Mouse (Mus musculus): ENCODE data around the gene Scarb1. TPM values are rescaled to one million over a fixed set of nuclear protein-coding genes. Genes with fewer than 3 reads are reported as not detected.

Gene Scarb1
- polyA plus RNA-seq, 2 experiments, result 40.1 to 67.7 TPM

DNA sequence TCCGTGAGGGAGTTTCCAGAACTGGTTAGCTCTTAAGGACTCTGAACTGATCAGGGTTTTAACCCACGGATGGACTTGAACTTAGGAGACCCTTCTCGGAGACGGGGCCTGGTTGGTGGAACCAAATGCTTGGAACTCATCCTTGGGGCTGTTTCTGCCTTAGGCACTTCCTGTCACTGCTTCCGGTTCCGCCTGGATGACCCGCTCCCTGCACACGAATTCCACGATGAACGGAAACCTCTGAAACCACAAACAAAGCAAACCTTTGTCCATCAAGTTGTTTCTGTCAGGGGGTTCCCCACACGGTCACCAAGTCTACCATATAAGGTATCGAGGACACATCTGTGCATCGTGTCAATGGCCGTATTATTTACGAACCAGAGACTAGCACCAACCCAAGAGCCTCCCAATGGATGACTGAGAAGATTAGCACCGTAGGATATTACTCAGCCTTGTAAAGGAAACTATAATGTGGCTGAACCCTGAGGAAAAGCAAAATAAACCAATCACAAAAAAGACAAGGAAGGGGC, 20.2 kb upstream of the Scarb1 start:
- Histone ChIP-seq H3K4me2 (replicated peaks; ENCODE audit: low read depth, low read length, severe bottlenecking) (no peak overlapping the region), H3K27ac (replicated peaks; ENCODE audit: low read depth, low read length) (no peak overlapping the region), H3K9ac (ENCODE audit: low read depth, low read length, severe bottlenecking) (no peak overlapping the region), H3K4me1 (ENCODE audit: control insufficient read depth, insufficient read depth, low read length) (no peaks in the 10 kb centered on the region), H3K27me3 (ENCODE audit: control insufficient read depth, insufficient read depth, low read length) (no peaks in the 10 kb centered on the region), H3K9me3 (ENCODE audit: control insufficient read depth, low read length) (no peaks in the 10 kb centered on the region), H3K4me3 (replicated peaks; ENCODE audit: low read length) (no peak overlapping the region), H3K36me3 (ENCODE audit: control insufficient read depth, insufficient read depth, low read length) (no peaks in the 10 kb centered on the region)
- no peak for DNase-seq (ENCODE audit: low spot score)
- ATAC-seq (ENCODE audit: low FRiP score, low read depth), result no peak
- WGBS, result 86% methylated on average over 16 of the region's 16 CpGs
- TF ChIP-seq POLR2A (IDR thresholded peaks at IDR 0.05; ENCODE audit: borderline replicate concordance, extremely low read depth, insufficient read depth, insufficient read length), result no peak

DNA sequence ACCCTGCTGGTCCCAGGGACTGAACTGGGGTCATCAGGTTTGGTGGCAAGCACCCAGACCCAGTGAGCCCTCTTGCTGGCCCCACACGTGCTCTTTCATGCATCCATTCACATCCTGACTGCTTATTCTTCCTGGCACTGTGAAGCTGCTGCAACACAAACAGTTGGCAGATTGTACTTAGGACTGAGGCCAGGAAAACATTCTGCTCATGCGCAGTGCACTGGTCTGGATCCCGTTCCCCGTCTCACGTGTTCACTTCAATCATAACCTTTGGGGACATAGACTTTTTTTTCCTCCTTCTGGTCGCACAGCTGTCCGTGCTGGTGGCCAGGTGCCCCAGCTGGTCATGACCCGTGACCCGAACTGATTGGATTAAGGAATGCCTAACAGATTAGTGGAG, 19.7 kb upstream of the Scarb1 start:
- Histone ChIP-seq H3K4me1 (ENCODE audit: control insufficient read depth, insufficient read depth, low read length) (no peaks in the 10 kb centered on the region), H3K27me3 (ENCODE audit: control insufficient read depth, insufficient read depth, low read length) (no peaks in the 10 kb centered on the region), H3K9ac (ENCODE audit: low read depth, low read length, severe bottlenecking) (no peak overlapping the region), H3K27ac (replicated peaks; ENCODE audit: low read depth, low read length) (no peak overlapping the region), H3K4me3 (replicated peaks; ENCODE audit: low read length) (no peak overlapping the region), H3K4me2 (replicated peaks; ENCODE audit: low read depth, low read length, severe bottlenecking) (no peak overlapping the region), H3K36me3 (ENCODE audit: control insufficient read depth, insufficient read depth, low read length) (no peaks in the 10 kb centered on the region), H3K9me3 (ENCODE audit: control insufficient read depth, low read length) (no peaks in the 10 kb centered on the region)
- no peak for DNase-seq (ENCODE audit: low spot score)
- WGBS, result 77% methylated on average over 9 of the region's 9 CpGs
- no peak for ATAC-seq (ENCODE audit: low FRiP score, low read depth)
- TF ChIP-seq POLR2A (IDR thresholded peaks at IDR 0.05; ENCODE audit: borderline replicate concordance, extremely low read depth, insufficient read depth, insufficient read length), result no peak

DNA sequence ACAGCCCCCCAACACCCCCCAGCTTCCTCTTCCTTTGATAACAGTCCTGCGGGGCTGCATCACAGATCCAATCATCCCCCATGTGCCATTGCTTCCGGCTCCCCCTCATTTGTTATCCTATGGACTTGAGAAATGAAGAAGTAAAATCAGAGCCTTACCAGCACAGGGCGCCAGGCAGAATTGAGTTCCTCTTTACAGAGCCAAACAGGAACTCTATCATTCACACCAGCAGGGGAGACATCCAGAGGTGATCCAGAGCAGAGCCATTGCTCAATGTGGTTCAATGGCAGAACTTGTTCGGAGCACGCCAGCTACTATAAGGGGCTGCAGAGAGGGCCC, 17.3 kb upstream of the Scarb1 start:
- no peaks in the 10 kb centered on the region for H3K36me3 ChIP-seq (ENCODE audit: control insufficient read depth, insufficient read depth, low read length)
- H3K4me1 ChIP-seq (ENCODE audit: control insufficient read depth, insufficient read depth, low read length), result no peaks in the 10 kb centered on the region
- no peak for TF ChIP-seq POLR2A (IDR thresholded peaks at IDR 0.05; ENCODE audit: borderline replicate concordance, extremely low read depth, insufficient read depth, insufficient read length)
- H3K9me3 ChIP-seq (ENCODE audit: control insufficient read depth, low read length), result no peaks in the 10 kb centered on the region
- DNase-seq (ENCODE audit: low spot score) (no peak), ATAC-seq (ENCODE audit: low FRiP score, low read depth) (no peak)
- no peak overlapping the region for H3K9ac ChIP-seq (ENCODE audit: low read depth, low read length, severe bottlenecking)
- no peak overlapping the region for H3K4me3 ChIP-seq (replicated peaks; ENCODE audit: low read length)
- WGBS, result 87% methylated on average over 5 of the region's 5 CpGs
- no peak overlapping the region for H3K4me2 ChIP-seq (replicated peaks; ENCODE audit: low read depth, low read length, severe bottlenecking)
- H3K27me3 ChIP-seq (ENCODE audit: control insufficient read depth, insufficient read depth, low read length), result no peaks in the 10 kb centered on the region
- H3K27ac ChIP-seq (replicated peaks; ENCODE audit: low read depth, low read length), result no peak overlapping the region

DNA sequence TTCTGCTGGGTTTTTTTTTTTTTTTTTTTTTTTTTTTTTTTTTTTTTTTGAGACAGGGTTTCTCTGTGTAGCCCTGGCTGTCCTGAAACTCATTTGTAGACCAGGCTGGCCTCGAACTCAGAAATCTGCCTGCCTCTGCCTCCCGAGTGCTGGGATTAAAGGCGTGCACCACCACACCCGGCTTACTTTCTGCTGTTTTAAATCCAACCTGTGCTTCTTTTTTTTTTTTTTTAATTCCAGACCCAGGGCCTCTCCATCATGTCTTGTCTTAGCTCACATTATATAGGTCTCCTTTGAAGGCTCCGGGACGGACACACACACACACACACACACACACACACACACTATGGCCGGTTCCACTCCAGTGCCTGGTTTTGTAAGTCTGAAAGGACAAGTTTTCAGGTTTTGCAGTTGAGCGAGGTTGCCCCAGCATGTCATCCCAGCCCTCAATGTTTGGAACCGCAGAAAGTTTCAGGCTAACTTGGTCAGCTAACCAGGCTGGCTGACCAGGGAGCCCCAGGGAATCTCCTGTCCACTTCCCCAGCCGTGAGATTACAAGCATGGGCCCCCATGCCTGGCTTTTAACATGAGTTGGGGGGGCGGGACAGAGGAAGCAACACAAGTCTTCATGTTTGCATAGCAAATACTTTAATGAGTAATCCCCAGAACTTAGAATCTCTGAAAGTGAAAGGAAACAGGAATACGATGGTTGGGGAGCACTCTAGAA, 16.8 kb upstream of the Scarb1 start:
- WGBS, result 81% methylated on average over 12 of the region's 12 CpGs
- no peak for TF ChIP-seq POLR2A (IDR thresholded peaks at IDR 0.05; ENCODE audit: borderline replicate concordance, extremely low read depth, insufficient read depth, insufficient read length)
- no peak for DNase-seq (ENCODE audit: low spot score)
- Histone ChIP-seq H3K27ac (replicated peaks; ENCODE audit: low read depth, low read length) (no peak overlapping the region), H3K4me3 (replicated peaks; ENCODE audit: low read length) (no peak overlapping the region), H3K4me2 (replicated peaks; ENCODE audit: low read depth, low read length, severe bottlenecking) (no peak overlapping the region), H3K9me3 (ENCODE audit: control insufficient read depth, low read length) (no peaks in the 10 kb centered on the region), H3K36me3 (ENCODE audit: control insufficient read depth, insufficient read depth, low read length) (no peaks in the 10 kb centered on the region), H3K9ac (ENCODE audit: low read depth, low read length, severe bottlenecking) (no peak overlapping the region), H3K27me3 (ENCODE audit: control insufficient read depth, insufficient read depth, low read length) (no peaks in the 10 kb centered on the region), H3K4me1 (ENCODE audit: control insufficient read depth, insufficient read depth, low read length) (no peaks in the 10 kb centered on the region)
- ATAC-seq (ENCODE audit: low FRiP score, low read depth), result no peak

DNA sequence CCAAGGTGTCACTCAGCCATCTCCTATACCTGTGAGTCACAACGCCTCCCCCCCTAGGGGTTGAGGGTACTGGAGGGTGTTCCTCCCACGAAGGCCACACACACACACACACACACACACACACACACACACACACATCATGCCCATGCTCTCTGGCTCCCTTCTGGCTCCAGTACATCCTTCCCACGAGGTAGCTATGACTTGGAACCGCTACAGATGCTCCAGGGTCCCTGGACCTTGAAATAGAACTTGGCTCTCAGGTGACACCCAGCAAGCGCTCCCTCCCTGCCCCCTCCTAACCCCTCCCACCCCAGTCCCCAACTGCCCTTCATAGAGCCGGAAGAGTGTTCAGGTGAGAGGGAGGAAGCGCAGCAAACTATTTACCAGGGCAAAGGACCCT, 14.8 kb upstream of the Scarb1 start:
- Histone ChIP-seq H3K4me1 (ENCODE audit: control insufficient read depth, insufficient read depth, low read length) (no peaks in the 10 kb centered on the region), H3K27ac (replicated peaks; ENCODE audit: low read depth, low read length) (no peak overlapping the region), H3K4me2 (replicated peaks; ENCODE audit: low read depth, low read length, severe bottlenecking) (no peak overlapping the region), H3K4me3 (replicated peaks; ENCODE audit: low read length) (no peak overlapping the region), H3K36me3 (ENCODE audit: control insufficient read depth, insufficient read depth, low read length) (no peaks in the 10 kb centered on the region), H3K27me3 (ENCODE audit: control insufficient read depth, insufficient read depth, low read length) (no peaks in the 10 kb centered on the region), H3K9me3 (ENCODE audit: control insufficient read depth, low read length) (no peaks in the 10 kb centered on the region), H3K9ac (ENCODE audit: low read depth, low read length, severe bottlenecking) (no peak overlapping the region; the same call in 1 of the 2 replicates)
- DNase-seq (ENCODE audit: low spot score), result no peak
- 43% methylated on average over 7 of the region's 7 CpGs for WGBS
- no peak for ATAC-seq (ENCODE audit: low FRiP score, low read depth)
- TF ChIP-seq POLR2A (IDR thresholded peaks at IDR 0.05; ENCODE audit: borderline replicate concordance, extremely low read depth, insufficient read depth, insufficient read length), result no peak

Data from limb, embryonic 14.5 days (tissue).